Mouse (Mus musculus) megakaryocyte-erythroid progenitor cell, adult 5-6 weeks (primary cell): ENCODE data around the gene Denr. TPM values are rescaled to one million over a fixed set of nuclear protein-coding genes. Genes with fewer than 3 reads are reported as not detected.

Experiments used
- ATAC-seq: replicated peaks from 2 replicates; pipeline ENCODE4 v1.8.0; 2016; ENCODE audit warnings: mild to moderate bottlenecking, inconsistent platforms; ENCODE audit not compliant: severe bottlenecking, poor library complexity, low FRiP score, low TSS enrichment
- total RNA-seq, 2 experiments: library from RNA; stranded (forward) in 1 of 2; stranded (reverse) in 1 of 2; fragments of 200-1000, 215-1000 nt in 1 of 2; fragments of >200 nt in 1 of 2; fragmentation: Nextera tagmentation in 1 of 2; gene quantifications; 2 replicates each; pipeline ENCODE4 v1.2.3; 2014 to 2017

Denr gene
- total RNA-seq, 2 experiments from 2014 or later = 96.4 to 102 TPM

- ATAC-seq = no peak
Measured at GRCm38 (mm10) chr5:123904059-123904672, 2.8 kb upstream of the Denr start.

GRCm38 (mm10) chr5:123906146-123906975 is 614 bp upstream of the Denr start:
- ATAC-seq = no peak

- ATAC-seq = peak; percentile 21
Measured at GRCm38 (mm10) chr5:123907631-123907977, 629 bp downstream of the Denr start.

GRCm38 (mm10) chr5:123914852-123915251 is 7.9 kb downstream of the Denr start:
- ATAC-seq = no peak

- ATAC-seq = no peak
Measured at GRCm38 (mm10) chr5:123922112-123922511, 15.1 kb downstream of the Denr start.

GRCm38 (mm10) chr5:123927118-123927517 is 20.1 kb downstream of the Denr start, which contains the start of gene Gm43518:
Gene Gm43518 (plus strand): TSS chr5:123927418.
- no peak for ATAC-seq

GRCm38 (mm10) chr5:123930508-123930989 is 23.6 kb downstream of the Denr start, which contains the start of gene Ccdc62:
Gene Ccdc62 (plus strand): TSS chr5:123930679.
- peak; percentile 93 for ATAC-seq

GRCm38 (mm10) chr5:123931131-123931530 is 24.2 kb downstream of the Denr start:
- ATAC-seq = no peak

GRCm38 (mm10) chr5:123932927-123933326 is 26.0 kb downstream of the Denr start:
- no peak for ATAC-seq

GRCm38 (mm10) chr5:123933556-123933955 is 26.6 kb downstream of the Denr start:
- ATAC-seq = no peak

- ATAC-seq = peak; percentile 58; the same call in 1 of the 2 replicates
Measured at GRCm38 (mm10) chr5:123933957-123934591, 27.1 kb downstream of the Denr start.

- no peak for ATAC-seq
Measured at GRCm38 (mm10) chr5:123935931-123936330, 29.0 kb downstream of the Denr start.

GRCm38 (mm10) chr5:123938479-123938878 is 31.5 kb downstream of the Denr start:
- no peak; the same call in 1 of the 2 replicates for ATAC-seq

GRCm38 (mm10) chr5:123946546-123946945 is 39.6 kb downstream of the Denr start:
- ATAC-seq = no peak

- ATAC-seq = no peak
Measured at GRCm38 (mm10) chr5:123947041-123947761, 40.2 kb downstream of the Denr start.

GRCm38 (mm10) chr5:123952365-123953045 is 45.5 kb downstream of the Denr start:
- no peak for ATAC-seq

GRCm38 (mm10) chr5:123957213-123957612 is 50.2 kb downstream of the Denr start:
- ATAC-seq = no peak

GRCm38 (mm10) chr5:123959018-123959417 is 52.0 kb downstream of the Denr start:
- ATAC-seq = no peak

GRCm38 (mm10) chr5:123960129-123960528 is 53.2 kb downstream of the Denr start:
- no peak for ATAC-seq
